Mouse (Mus musculus) G1E (cell line): ENCODE results near the gene Dusp14. TPM values are rescaled to one million over a fixed set of nuclear protein-coding genes. Genes with fewer than 3 reads are reported as not detected.

Source experiments
- ATAC-seq: 2 replicates; pipeline ENCODE4 v1.8.0; 2016; ENCODE audit warnings: mild to moderate bottlenecking; ENCODE audit not compliant: insufficient number of reproducible peaks, poor library complexity, low FRiP score, severe bottlenecking; ENCODE audit errors: extremely low read depth
- DNase-seq: peaks from one replicate; pipeline ENCODE4 v3.0.0; 2012; ENCODE audit warnings: low spot score
- H3K27me3 ChIP-seq: 2 replicates; pipeline ENCODE4 v1.6.1; 2012; ENCODE audit warnings: mild to moderate bottlenecking, low read length, inconsistent platforms; ENCODE audit not compliant: insufficient read depth
- H3K36me3 ChIP-seq: replicated peaks from 2 replicates; pipeline ENCODE3; 2012; ENCODE audit warnings: mild to moderate bottlenecking, inconsistent platforms
- H3K4me1 ChIP-seq: 2 replicates; pipeline ENCODE4 v1.6.1; 2012; ENCODE audit warnings: low read depth, low read length, inconsistent platforms, mixed read lengths; ENCODE audit not compliant: insufficient read depth
- H3K4me3 ChIP-seq: 2 replicates; pipeline ENCODE4 v1.5.1; 2012; ENCODE audit warnings: low read depth, mild to moderate bottlenecking, inconsistent platforms, low read length, moderate library complexity, mixed read lengths
- H3K9me3 ChIP-seq: replicated peaks from 2 replicates; pipeline ENCODE4 v1.6.1; 2012; ENCODE audit warnings: inconsistent platforms
- CTCF ChIP-seq: IDR thresholded peaks from 2 replicates; pipeline ENCODE4 v1.5.1; 2012; ENCODE audit warnings: low read depth, low read length, inconsistent platforms, mixed read lengths
- GATA1 ChIP-seq: IDR thresholded peaks from 2 replicates; pipeline ENCODE4 v1.6.1; 2012; ENCODE audit warnings: borderline replicate concordance, low read length, inconsistent platforms, mixed read lengths
- GATA2 ChIP-seq: IDR thresholded peaks from 2 replicates; pipeline ENCODE4 v1.6.1; 2012; ENCODE audit warnings: low read depth, low read length, inconsistent platforms, borderline replicate concordance
- POLR2AphosphoS5 ChIP-seq: IDR thresholded peaks from 2 replicates; pipeline ENCODE4 v1.6.1; 2012; ENCODE audit warnings: low read depth, low read length, inconsistent platforms; ENCODE audit not compliant: insufficient replicate concordance
- TAL1 ChIP-seq: conservative IDR thresholded peaks from 2 replicates; pipeline ENCODE4 v1.6.1; 2012; ENCODE audit warnings: low read depth, low read length, inconsistent platforms, mixed read lengths
- polyA plus RNA-seq: library from polyadenylated mRNA; stranded (reverse); fragments of >175 nt; gene quantifications from 2 replicates; pipeline ENCODE4 v1.2.3, GENCODE M21; 2012
- total RNA-seq, 2 experiments: library from RNA; stranded (forward) in 1 of 2; stranded (reverse) in 1 of 2; fragments of 200-1000 nt in 1 of 2; fragments of >200 nt in 1 of 2; fragmentation: Nextera tagmentation in 1 of 2; gene quantifications; 2 replicates each; pipeline ENCODE4 v1.2.3; 2014 to 2017

The Dusp14 gene
- total and polyA plus RNA-seq, 3 experiments = not detected

GRCm38 (mm10) chr11:84011576-84011975 lies 57.5 kb downstream of the Dusp14 start:
- no peak for DNase-seq

GRCm38 (mm10) chr11:84011050-84011449 lies 58.0 kb downstream of the Dusp14 start:
- H3K36me3 ChIP-seq = peaks cover 80% of the 10 kb centered on the region
- TF ChIP-seq GATA1 = no peak
- TF ChIP-seq POLR2AphosphoS5 = no peak
- no peak for TF ChIP-seq TAL1
- TF ChIP-seq GATA2 = no peak
- no peak for TF ChIP-seq CTCF
- DNase-seq = no peak

More at GRCm38 (mm10) chr11:84011576-84011975, 57.5 kb downstream of the Dusp14 start:
- TF ChIP-seq GATA1 (no peak), GATA2 (no peak), CTCF (no peak), POLR2AphosphoS5 (no peak), TAL1 (no peak)
- Histone ChIP-seq H3K9me3 (no peaks in the 10 kb centered on the region), H3K36me3 (peaks cover 78% of the 10 kb centered on the region), H3K4me3 (no peak overlapping the region), H3K4me1 (peaks cover 5% of the 10 kb centered on the region), H3K27me3 (no peaks in the 10 kb centered on the region)
- no peak for ATAC-seq

GRCm38 (mm10) chr11:84010411-84010810 lies 58.6 kb downstream of the Dusp14 start:
- Histone ChIP-seq H3K4me1 (peaks cover 5% of the 10 kb centered on the region), H3K27me3 (no peaks in the 10 kb centered on the region), H3K9me3 (no peaks in the 10 kb centered on the region), H3K36me3 (peaks cover 84% of the 10 kb centered on the region), H3K4me3 (no peak overlapping the region)
- no peak for TF ChIP-seq GATA1
- TF ChIP-seq TAL1 = no peak
- no peak for TF ChIP-seq GATA2
- TF ChIP-seq CTCF = no peak
- no peak for ATAC-seq
- no peak for DNase-seq

More at GRCm38 (mm10) chr11:84011050-84011449, 58.0 kb downstream of the Dusp14 start:
- Histone ChIP-seq H3K9me3 (no peaks in the 10 kb centered on the region), H3K27me3 (no peaks in the 10 kb centered on the region), H3K4me3 (no peak overlapping the region), H3K4me1 (peaks cover 5% of the 10 kb centered on the region)
- no peak for ATAC-seq

GRCm38 (mm10) chr11:84009001-84009400 lies 60.1 kb downstream of the Dusp14 start:
- Histone ChIP-seq H3K4me1 (peaks cover 2% of the 10 kb centered on the region; the same call in 1 of the 2 replicates), H3K27me3 (no peaks in the 10 kb centered on the region), H3K36me3 (peaks cover 84% of the 10 kb centered on the region), H3K9me3 (no peaks in the 10 kb centered on the region), H3K4me3 (no peak overlapping the region)
- ATAC-seq (no peak), DNase-seq (no peak)
- TF ChIP-seq CTCF (no peak), GATA2 (no peak), POLR2AphosphoS5 (no peak), GATA1 (no peak), TAL1 (no peak)

- DNase-seq (no peak), ATAC-seq (no peak)
- peaks cover 6% of the 10 kb centered on the region; the same call in 1 of the 2 replicates for H3K4me1 ChIP-seq
- H3K4me3 ChIP-seq = no peak overlapping the region
- H3K9me3 ChIP-seq = no peaks in the 10 kb centered on the region
- peaks cover 80% of the 10 kb centered on the region for H3K36me3 ChIP-seq
- H3K27me3 ChIP-seq = no peaks in the 10 kb centered on the region
- TF ChIP-seq GATA1 = no peak
- no peak for TF ChIP-seq TAL1
- TF ChIP-seq CTCF = no peak
- TF ChIP-seq GATA2 = no peak
- no peak for TF ChIP-seq POLR2AphosphoS5
Measured at GRCm38 (mm10) chr11:84003986-84004385, 65.1 kb downstream of the Dusp14 start.

GRCm38 (mm10) chr11:84001257-84001656 lies 67.8 kb downstream of the Dusp14 start:
- peaks cover 88% of the 10 kb centered on the region for H3K36me3 ChIP-seq
- H3K27me3 ChIP-seq = no peaks in the 10 kb centered on the region
- H3K9me3 ChIP-seq = no peaks in the 10 kb centered on the region
- DNase-seq (no peak), ATAC-seq (no peak)
- peaks cover 12% of the 10 kb centered on the region; the same call in 1 of the 2 replicates for H3K4me1 ChIP-seq
- no peak for TF ChIP-seq GATA2
- TF ChIP-seq CTCF = no peak
- TF ChIP-seq TAL1 = no peak
- no peak for TF ChIP-seq POLR2AphosphoS5
- no peak for TF ChIP-seq GATA1
- H3K4me3 ChIP-seq = no peak overlapping the region
